Mouse (Mus musculus): ENCODE data around the gene Smgc. TPM values are rescaled to one million over a fixed set of nuclear protein-coding genes. Genes with fewer than 3 reads are reported as not detected.
A peak's percentile ranks its signal among the peaks of the same experiment; 100 is the strongest.
"Not testable (repeated sequence)": the region's sequence is repeated elsewhere in the genome, so short reads cannot be mapped to it uniquely, and the experiment has no call there.

Gene Smgc
- not detected in 2 replicates for polyA plus RNA-seq (2014; fragmentation: Nextera tagmentation; extraction: Ambion mirVana)

DNA sequence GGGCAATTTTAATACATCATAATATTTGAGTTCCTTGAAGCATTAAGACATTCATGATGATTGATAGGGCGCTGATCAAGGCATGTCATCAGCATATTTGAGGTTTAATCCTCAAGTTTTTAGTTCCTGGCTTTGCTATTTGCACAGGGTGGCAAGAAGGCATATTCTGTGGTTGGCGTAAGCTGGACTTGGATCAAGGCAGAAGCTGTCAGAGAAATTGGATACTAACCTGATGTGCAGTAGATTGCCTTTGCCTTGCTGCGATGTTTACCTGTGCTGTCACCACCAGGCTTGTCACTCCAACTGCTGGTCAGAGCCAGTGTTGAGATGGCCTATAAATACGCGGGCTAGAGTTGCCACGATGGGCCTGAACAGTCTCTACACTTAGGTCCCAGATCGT, at the start of gene Smgc:
Gene Smgc, plus strand, starts transcription at position 301 of the 400 bp plus-strand sequence.
- no peaks in the 10 kb centered on the region for H3K36me3 ChIP-seq (ENCODE audit: insufficient read depth)
- no peak within 1 kb of the TSS for H3K4me3 ChIP-seq (ENCODE audit: low read depth, low read length)
- no peaks in the 10 kb centered on the region for H3K4me1 ChIP-seq (ENCODE audit: insufficient read depth)
- 79% methylated on average over 7 of the region's 7 CpGs for WGBS
- no peak within 1 kb of the TSS for H3K9ac ChIP-seq
- no peak for ATAC-seq (ENCODE audit: insufficient read depth)
- no peak for DNase-seq
- H3K27me3 ChIP-seq (ENCODE audit: insufficient read depth, low read length) = no peaks in the 10 kb centered on the region
- H3K9me3 ChIP-seq (ENCODE audit: low read depth, low read length) = no peaks in the 10 kb centered on the region
- H3K27ac ChIP-seq (ENCODE audit: low read depth) = no peak within 1 kb of the TSS
- H3K4me2 ChIP-seq = no peak within 1 kb of the TSS
- TF ChIP-seq CTCF (IDR thresholded peaks at IDR 0.05; ENCODE audit: low read depth) = no peak

DNA sequence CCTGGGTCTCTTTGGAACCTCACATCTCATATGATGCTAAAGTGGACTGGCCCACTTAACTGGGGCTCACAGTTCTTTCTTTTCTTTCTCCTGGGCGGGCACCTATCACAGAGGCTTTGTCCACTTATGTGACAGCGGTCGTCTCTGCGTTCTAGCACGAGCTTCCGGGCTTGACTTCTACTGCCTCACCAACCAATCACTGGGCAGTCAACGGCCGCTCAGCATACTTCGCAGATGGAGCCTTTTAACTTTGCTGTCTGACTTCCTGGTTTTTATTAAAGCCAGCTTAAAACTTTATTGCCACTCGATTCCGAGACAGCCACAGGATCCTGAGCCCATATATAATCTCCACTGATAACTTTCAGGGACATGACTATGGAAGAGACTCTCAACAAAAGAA, 49.7 kb upstream of the Smgc start:
- 90% methylated on average over 11 of the region's 11 CpGs for WGBS
- Histone ChIP-seq H3K4me1 (ENCODE audit: insufficient read depth) (no peaks in the 10 kb centered on the region), H3K4me3 (ENCODE audit: low read depth, low read length) (no peak overlapping the region), H3K27ac (ENCODE audit: low read depth) (no peak overlapping the region), H3K36me3 (ENCODE audit: insufficient read depth) (peaks cover 4% of the 10 kb centered on the region; the same call in 1 of the 2 replicates), H3K9ac (no peak overlapping the region), H3K9me3 (ENCODE audit: low read depth, low read length) (no peaks in the 10 kb centered on the region), H3K27me3 (ENCODE audit: insufficient read depth, low read length) (no peaks in the 10 kb centered on the region), H3K4me2 (no peak overlapping the region)
- TF ChIP-seq CTCF (IDR thresholded peaks at IDR 0.05; ENCODE audit: low read depth) = no peak
- DNase-seq (no peak), ATAC-seq (ENCODE audit: insufficient read depth) (no peak)

DNA sequence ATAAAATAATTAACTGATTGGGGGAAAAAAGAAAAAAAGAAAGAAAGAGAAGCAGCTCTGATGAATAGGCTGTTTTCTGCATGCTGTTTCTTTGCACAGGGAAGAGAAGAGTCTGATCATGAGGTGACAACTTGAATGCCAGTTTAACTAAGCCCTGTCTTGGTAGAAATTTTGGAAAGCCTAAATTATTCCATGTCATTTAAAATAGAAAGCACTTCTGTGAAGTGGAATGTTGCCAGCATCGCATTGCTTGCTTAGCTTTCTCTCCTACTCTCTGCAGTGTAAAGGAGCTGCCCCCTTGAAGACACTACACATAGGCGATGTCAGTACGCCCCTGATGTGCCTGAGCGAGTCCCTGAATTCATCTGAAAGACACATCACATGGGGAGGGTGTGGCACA, 31.6 kb upstream of the Smgc start:
- Histone ChIP-seq H3K4me1 (ENCODE audit: insufficient read depth) (no peaks in the 10 kb centered on the region), H3K4me2 (no peak overlapping the region), H3K27me3 (ENCODE audit: insufficient read depth, low read length) (no peaks in the 10 kb centered on the region), H3K9ac (no peak overlapping the region), H3K4me3 (ENCODE audit: low read depth, low read length) (no peak overlapping the region), H3K27ac (ENCODE audit: low read depth) (no peak overlapping the region), H3K36me3 (ENCODE audit: insufficient read depth) (no peaks in the 10 kb centered on the region), H3K9me3 (ENCODE audit: low read depth, low read length) (no peaks in the 10 kb centered on the region)
- ATAC-seq (ENCODE audit: insufficient read depth) (no peak), DNase-seq (no peak)
- WGBS = 79% methylated on average over 4 of the region's 4 CpGs
- no peak for TF ChIP-seq CTCF (IDR thresholded peaks at IDR 0.05; ENCODE audit: low read depth)

DNA sequence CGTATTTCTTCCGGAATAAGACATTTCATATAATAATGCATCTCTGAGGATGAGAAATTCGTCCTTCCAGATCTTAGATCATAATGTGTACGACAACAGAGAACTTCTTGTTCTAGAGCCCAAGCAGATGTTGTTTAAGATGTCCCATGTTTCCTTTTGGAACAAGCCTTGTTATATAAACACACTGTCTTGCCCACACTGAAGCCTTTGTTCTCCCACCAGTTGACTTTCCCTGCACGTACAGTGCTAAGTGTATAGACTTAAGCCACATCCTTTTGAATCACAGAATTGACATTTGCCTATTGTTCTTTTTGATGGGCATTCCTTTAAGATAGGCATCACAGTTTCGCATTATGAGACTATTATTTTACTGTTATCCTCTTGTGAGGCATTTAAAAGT, 2.7 kb upstream of the Smgc start:
- Histone ChIP-seq H3K4me3 (ENCODE audit: low read depth, low read length) (no peak overlapping the region), H3K4me2 (no peak overlapping the region), H3K9ac (no peak overlapping the region), H3K36me3 (ENCODE audit: insufficient read depth) (no peaks in the 10 kb centered on the region), H3K27me3 (ENCODE audit: insufficient read depth, low read length) (no peaks in the 10 kb centered on the region), H3K4me1 (ENCODE audit: insufficient read depth) (no peaks in the 10 kb centered on the region), H3K9me3 (ENCODE audit: low read depth, low read length) (no peaks in the 10 kb centered on the region), H3K27ac (ENCODE audit: low read depth) (no peak overlapping the region)
- ATAC-seq (ENCODE audit: insufficient read depth) = no peak
- DNase-seq = no peak
- TF ChIP-seq CTCF (IDR thresholded peaks at IDR 0.05; ENCODE audit: low read depth) = no peak
- 70% methylated on average over 6 of the region's 6 CpGs for WGBS

DNA sequence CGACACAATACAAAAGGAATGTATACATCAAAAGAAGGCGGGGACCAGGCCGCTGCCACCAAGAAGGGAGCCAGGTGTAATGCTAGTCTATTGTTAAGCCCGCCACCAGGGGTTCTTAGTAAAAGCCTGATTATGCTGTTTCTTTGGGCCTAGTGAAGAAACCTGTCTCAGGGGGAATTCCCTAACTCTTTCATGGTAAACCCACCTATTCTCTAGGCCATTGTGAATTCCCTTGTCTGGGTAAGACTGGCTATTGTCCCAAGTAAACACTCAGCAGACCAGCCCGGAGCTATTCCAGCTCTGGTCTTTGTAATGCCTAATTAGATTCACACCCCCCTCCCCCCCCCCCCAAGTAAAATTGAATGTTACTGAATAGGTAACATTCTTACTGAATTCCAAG, 26.1 kb downstream of the Smgc start:
- not testable (repeated sequence) for H3K4me2 ChIP-seq; ATAC-seq (ENCODE audit: insufficient read depth); H3K9ac ChIP-seq; H3K27me3 ChIP-seq (ENCODE audit: insufficient read depth, low read length); H3K9me3 ChIP-seq (ENCODE audit: low read depth, low read length); H3K4me3 ChIP-seq (ENCODE audit: low read depth, low read length); H3K4me1 ChIP-seq (ENCODE audit: insufficient read depth); H3K27ac ChIP-seq (ENCODE audit: low read depth); H3K36me3 ChIP-seq (ENCODE audit: insufficient read depth)
- 41% methylated on average over 5 of the region's 5 CpGs for WGBS
- DNase-seq = peak; percentile 2

DNA sequence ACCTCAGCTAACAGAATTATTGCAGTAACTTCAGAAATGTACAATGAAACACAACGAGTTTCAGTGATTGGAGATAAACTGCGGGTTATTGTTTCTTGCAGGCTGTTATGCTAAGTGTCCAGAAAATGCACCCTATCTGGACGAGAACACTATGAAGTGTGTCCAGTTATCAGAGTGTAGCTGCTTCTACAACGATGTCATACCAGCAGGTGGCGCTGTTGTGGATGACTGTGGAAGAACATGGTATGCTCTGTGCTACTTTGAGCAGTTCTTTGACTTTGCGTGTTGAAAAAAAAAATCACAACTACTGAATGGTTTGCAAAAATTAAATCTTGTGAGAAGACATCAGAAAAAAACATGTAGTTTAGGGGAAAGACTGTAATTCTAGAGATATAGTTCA, 62.2 kb downstream of the Smgc start:
- H3K4me1 ChIP-seq (ENCODE audit: insufficient read depth) = no peaks in the 10 kb centered on the region
- no peak for ATAC-seq (ENCODE audit: insufficient read depth)
- H3K4me3 ChIP-seq (ENCODE audit: low read depth, low read length) = no peak overlapping the region
- no peaks in the 10 kb centered on the region for H3K36me3 ChIP-seq (ENCODE audit: insufficient read depth)
- no peak overlapping the region for H3K4me2 ChIP-seq
- DNase-seq = peak; percentile 39
- WGBS = 59% methylated on average over 6 of the region's 6 CpGs
- H3K27me3 ChIP-seq (ENCODE audit: insufficient read depth, low read length) = no peaks in the 10 kb centered on the region
- no peak overlapping the region for H3K27ac ChIP-seq (ENCODE audit: low read depth)
- no peak overlapping the region for H3K9ac ChIP-seq
- TF ChIP-seq CTCF (IDR thresholded peaks at IDR 0.05; ENCODE audit: low read depth) = peak; percentile 53
- no peaks in the 10 kb centered on the region for H3K9me3 ChIP-seq (ENCODE audit: low read depth, low read length)

DNA sequence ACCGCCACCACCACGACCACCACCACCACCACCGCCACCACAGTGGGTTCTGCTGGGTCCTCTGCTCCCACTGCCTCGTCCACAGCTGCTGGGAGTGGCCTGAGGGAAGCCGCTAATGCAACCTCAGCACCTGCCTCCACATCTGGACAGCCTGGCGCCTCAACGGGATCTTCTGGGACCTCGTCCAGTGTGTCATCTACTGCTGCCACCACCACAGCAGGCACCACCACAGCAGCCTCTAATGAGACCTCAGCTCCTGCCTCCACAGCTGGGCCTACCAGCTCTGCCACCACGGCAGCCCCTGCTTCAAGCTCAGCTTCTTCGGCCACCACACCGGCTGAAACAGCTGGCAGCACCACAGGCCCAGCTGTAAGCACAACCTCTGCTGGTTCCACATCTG, 69.0 kb downstream of the Smgc start:
- H3K4me1 ChIP-seq (ENCODE audit: insufficient read depth); H3K4me3 ChIP-seq (ENCODE audit: low read depth, low read length); ATAC-seq (ENCODE audit: insufficient read depth); H3K9me3 ChIP-seq (ENCODE audit: low read depth, low read length); H3K36me3 ChIP-seq (ENCODE audit: insufficient read depth); H3K27me3 ChIP-seq (ENCODE audit: insufficient read depth, low read length); H3K27ac ChIP-seq (ENCODE audit: low read depth); H3K4me2 ChIP-seq; H3K9ac ChIP-seq; DNase-seq: not testable (repeated sequence)
- 80% methylated on average over 1 of the region's 11 CpGs for WGBS

Other genes starting within 250 kb of the Smgc start
- gene Lrrk2, start 165.1 kb upstream of the Smgc start, polyA plus RNA-seq (2014; fragmentation: Nextera tagmentation; extraction: Ambion mirVana) = 8.2 and 8.3 TPM in 2 replicates
- gene Cntn1, start 212.9 kb downstream of the Smgc start, polyA plus RNA-seq (2014; fragmentation: Nextera tagmentation; extraction: Ambion mirVana) = 0.51 and 0.84 TPM in 2 replicates

Data from lung, embryonic 14.5 days (tissue).